8 mouse cellular contexts compared by ENCODE assay signal in genomic region chr11:95336568-95337128, GRCm38 (mm10). TPM values are rescaled to one million over a fixed set of nuclear protein-coding genes. Genes with fewer than 3 reads are reported as not detected.
DNase-seq lines count a peak whose midpoint lies in the region; ATAC-seq lines count a peak whose summit lies in the region.

Gene Fam117a, plus strand, starts transcription at chr11:95337018.

- peak within 1 kb of the TSS; percentile 93 for H3K27ac ChIP-seq in heart, embryonic 10.5 days
- peak within 1 kb of the TSS; percentile 63; the same call in 1 of the 2 replicates for H3K27ac ChIP-seq in kidney, embryonic 14.5 days (ENCODE audit: low read depth, low read length)
- peak within 1 kb of the TSS; percentile 97 for H3K27ac ChIP-seq in liver, embryonic 11.5 days (ENCODE audit: low read depth, low read length)
- peak within 1 kb of the TSS; percentile 77 for H3K27ac ChIP-seq in stomach, embryonic 14.5 days (ENCODE audit: low read length)

- peak; percentile 96 for DNase-seq in CD4-positive, CD25-positive, alpha-beta regulatory T cell, adult 2 months (ENCODE audit: low read depth, low spot score)
- DNase-seq in brain, adult 2 months (ENCODE audit: low read depth, low spot score), result peak; percentile 92
- DNase-seq in heart, embryonic 10.5 days (ENCODE audit: low spot score), result peak; percentile 97
- peak; percentile 84 for DNase-seq in liver, embryonic 11.5 days (ENCODE audit: low spot score)
- DNase-seq in naive thymus-derived CD4-positive, alpha-beta T cell, adult 2 months (ENCODE audit: low read depth), result peak; percentile 95

- peak; percentile 98 for ATAC-seq in kidney, embryonic 14.5 days (ENCODE audit: low FRiP score, low TSS enrichment)
- ATAC-seq in liver, embryonic 11.5 days (replicated peaks; ENCODE audit: low FRiP score), result peak; percentile 85
- peak; percentile 96 for ATAC-seq in stomach, embryonic 14.5 days (ENCODE audit: insufficient number of reproducible peaks, insufficient read depth, low FRiP score, low read depth)

- peak within 1 kb of the TSS; percentile 79 for H3K9ac ChIP-seq in kidney, embryonic 14.5 days (ENCODE audit: low read depth, low read length)
- peak within 1 kb of the TSS; percentile 91 for H3K9ac ChIP-seq in liver, embryonic 11.5 days (ENCODE audit: low read depth, low read length)
- H3K9ac ChIP-seq in stomach, embryonic 14.5 days (replicated peaks; ENCODE audit: low read depth, low read length), result peak within 1 kb of the TSS; percentile 79

- H3K36me3 ChIP-seq in erythroblast, embryonic 14.5 days (ENCODE audit: control insufficient read depth), result peaks cover 44% of the 10 kb centered on the region
- H3K36me3 ChIP-seq in heart, embryonic 10.5 days, result no peaks in the 10 kb centered on the region
- no peaks in the 10 kb centered on the region for H3K36me3 ChIP-seq in kidney, embryonic 14.5 days (ENCODE audit: control insufficient read depth, insufficient read depth, low read length)
- H3K36me3 ChIP-seq in liver, embryonic 11.5 days (ENCODE audit: control insufficient read depth, insufficient read depth, low read length), result no peaks in the 10 kb centered on the region
- no peaks in the 10 kb centered on the region for H3K36me3 ChIP-seq in stomach, embryonic 14.5 days (ENCODE audit: control insufficient read depth, insufficient read depth, low read length)

- H3K27me3 ChIP-seq in erythroblast, embryonic 14.5 days (ENCODE audit: control insufficient read depth), result no peaks in the 10 kb centered on the region
- H3K27me3 ChIP-seq in heart, embryonic 10.5 days (ENCODE audit: insufficient read depth, poor library complexity, severe bottlenecking), result 0 out of 2 replicates have a peak, but pooled peaks cover 3% of the 10 kb centered on the region
- H3K27me3 ChIP-seq in kidney, embryonic 14.5 days (ENCODE audit: control insufficient read depth, insufficient read depth, low read length), result no peaks in the 10 kb centered on the region
- no peaks in the 10 kb centered on the region for H3K27me3 ChIP-seq in liver, embryonic 11.5 days (replicated peaks; ENCODE audit: control insufficient read depth, insufficient read depth, low read length)
- no peaks in the 10 kb centered on the region for H3K27me3 ChIP-seq in stomach, embryonic 14.5 days (ENCODE audit: control insufficient read depth, insufficient read depth, low read length)

- H3K4me3 ChIP-seq in erythroblast, embryonic 14.5 days (replicated peaks), result peak within 1 kb of the TSS; percentile 85
- peak within 1 kb of the TSS; percentile 96 for H3K4me3 ChIP-seq in heart, embryonic 10.5 days
- peak within 1 kb of the TSS; percentile 85 for H3K4me3 ChIP-seq in kidney, embryonic 14.5 days (ENCODE audit: low read length)
- peak within 1 kb of the TSS; percentile 82 for H3K4me3 ChIP-seq in liver, embryonic 11.5 days (ENCODE audit: low read depth, low read length)
- H3K4me3 ChIP-seq in stomach, embryonic 14.5 days (ENCODE audit: low read depth, low read length), result peak within 1 kb of the TSS; percentile 92

- H3K4me1 ChIP-seq in erythroblast, embryonic 14.5 days (ENCODE audit: control insufficient read depth), result peaks cover 79% of the 10 kb centered on the region
- H3K4me1 ChIP-seq in heart, embryonic 10.5 days, result peaks cover 25% of the 10 kb centered on the region
- H3K4me1 ChIP-seq in kidney, embryonic 14.5 days (ENCODE audit: control insufficient read depth, insufficient read depth, low read length), result peaks cover 12% of the 10 kb centered on the region
- peaks cover 53% of the 10 kb centered on the region for H3K4me1 ChIP-seq in liver, embryonic 11.5 days (replicated peaks; ENCODE audit: control insufficient read depth, insufficient read depth, low read length)
- H3K4me1 ChIP-seq in stomach, embryonic 14.5 days (ENCODE audit: control insufficient read depth, insufficient read depth, low read length), result peaks cover 24% of the 10 kb centered on the region

- H3K9me3 ChIP-seq in erythroblast, embryonic 14.5 days (ENCODE audit: control insufficient read depth, low read length), result no peaks in the 10 kb centered on the region
- no peaks in the 10 kb centered on the region for H3K9me3 ChIP-seq in heart, embryonic 10.5 days
- no peaks in the 10 kb centered on the region for H3K9me3 ChIP-seq in kidney, embryonic 14.5 days (ENCODE audit: control insufficient read depth, low read length)
- H3K9me3 ChIP-seq in liver, embryonic 11.5 days (ENCODE audit: control insufficient read depth, low read length), result no peaks in the 10 kb centered on the region
- no peaks in the 10 kb centered on the region for H3K9me3 ChIP-seq in stomach, embryonic 14.5 days (ENCODE audit: control insufficient read depth, low read depth, low read length)

- H3K4me2 ChIP-seq in kidney, embryonic 14.5 days (replicated peaks; ENCODE audit: low read depth, low read length), result peak within 1 kb of the TSS; percentile 48
- peak within 1 kb of the TSS; percentile 87 for H3K4me2 ChIP-seq in liver, embryonic 11.5 days
- H3K4me2 ChIP-seq in stomach, embryonic 14.5 days (replicated peaks; ENCODE audit: low read depth, low read length), result peak within 1 kb of the TSS; percentile 66

- WGBS in heart, embryonic 10.5 days, result under 1% methylated on average over 23 of the region's 27 CpGs
- under 1% methylated on average over 27 of the region's 27 CpGs for WGBS in kidney, embryonic 14.5 days
- WGBS in liver, embryonic 11.5 days, result under 1% methylated on average over 22 of the region's 27 CpGs
- under 1% methylated on average over 27 of the region's 27 CpGs for WGBS in stomach, embryonic 14.5 days

RNA-seq across cellular contexts. Expression of gene Fam117a, which starts in this region (rescaled TPM):
- 184 and 248 TPM in 2 replicates for polyA plus RNA-seq in erythroblast, embryonic 14.5 days (2012)
- 8.2 and 10.7 TPM in 2 replicates for polyA plus RNA-seq in heart, embryonic 10.5 days (2016; fragmentation: Nextera tagmentation; extraction: Ambion mirVana)
- 11.9 and 13.0 TPM in 2 replicates for polyA plus RNA-seq in kidney, embryonic 14.5 days (2014; fragmentation: Nextera tagmentation; extraction: Ambion mirVana)
- polyA plus RNA-seq in liver, embryonic 11.5 days (2014; fragmentation: Nextera tagmentation; extraction: Ambion mirVana), result 41.3 and 44.9 TPM in 2 replicates
- polyA plus RNA-seq in stomach, embryonic 14.5 days (2014; fragmentation: Nextera tagmentation; extraction: Ambion mirVana), result 14.3 and 15.7 TPM in 2 replicates

Comparison
In these comparisons a context has a peak if more than half of its experiments do, and no peak if none do; other contexts are left out.
1. Peak in every context shown above with its lines: DNase-seq, ATAC-seq, H3K4me3 ChIP-seq and H3K27ac ChIP-seq.